Mouse (Mus musculus) MN1 (cell line): ENCODE results near the gene Glrp1.

Experiments
- DNase-seq: peaks from one replicate; pipeline ENCODE4 v3.0.0-alpha.2; 2016; ENCODE audit warnings: low spot score

Gene Glrp1

GRCm38 (mm10) chr1:88509789-88510188, at the start of gene Glrp1:
Gene Glrp1, minus strand, starts transcription at chr1:88510066.
- no peak for DNase-seq

- DNase-seq: no peak
Measured at GRCm38 (mm10) chr1:88559258-88559657, 49.4 kb upstream of the Glrp1 start.

- no peak for DNase-seq
Measured at GRCm38 (mm10) chr1:88558793-88559192, 48.9 kb upstream of the Glrp1 start.

GRCm38 (mm10) chr1:88556401-88556800, 46.5 kb upstream of the Glrp1 start:
- no peak for DNase-seq

- no peak for DNase-seq
Measured at GRCm38 (mm10) chr1:88553500-88554187, 43.8 kb upstream of the Glrp1 start.

GRCm38 (mm10) chr1:88549263-88549662, 39.4 kb upstream of the Glrp1 start:
- no peak for DNase-seq

GRCm38 (mm10) chr1:88547172-88547571, 37.3 kb upstream of the Glrp1 start:
- no peak for DNase-seq

- no peak for DNase-seq
Measured at GRCm38 (mm10) chr1:88543608-88544007, 33.7 kb upstream of the Glrp1 start.

GRCm38 (mm10) chr1:88539823-88540222, 30.0 kb upstream of the Glrp1 start:
- DNase-seq: no peak

GRCm38 (mm10) chr1:88539256-88539655, 29.4 kb upstream of the Glrp1 start:
- no peak for DNase-seq

- no peak for DNase-seq
Measured at GRCm38 (mm10) chr1:88536308-88536707, 26.4 kb upstream of the Glrp1 start.

- no peak for DNase-seq
Measured at GRCm38 (mm10) chr1:88534091-88534490, 24.2 kb upstream of the Glrp1 start.

- DNase-seq: no peak
Measured at GRCm38 (mm10) chr1:88526161-88526560, 16.3 kb upstream of the Glrp1 start.

GRCm38 (mm10) chr1:88525622-88526021, 15.8 kb upstream of the Glrp1 start:
- DNase-seq: no peak

- DNase-seq: no peak
Measured at GRCm38 (mm10) chr1:88521170-88521747, 11.4 kb upstream of the Glrp1 start.

- DNase-seq: no peak
Measured at GRCm38 (mm10) chr1:88513613-88514012, 3.7 kb upstream of the Glrp1 start.

- no peak for DNase-seq
Measured at GRCm38 (mm10) chr1:88507886-88508285, 2.0 kb downstream of the Glrp1 start.

- no peak for DNase-seq
Measured at GRCm38 (mm10) chr1:88507214-88507613, 2.7 kb downstream of the Glrp1 start.

GRCm38 (mm10) chr1:88506412-88506811, 3.5 kb downstream of the Glrp1 start:
- DNase-seq: no peak

GRCm38 (mm10) chr1:88505697-88506096, 4.2 kb downstream of the Glrp1 start:
- no peak for DNase-seq

GRCm38 (mm10) chr1:88504531-88504945, 5.3 kb downstream of the Glrp1 start:
- DNase-seq: no peak

GRCm38 (mm10) chr1:88502822-88503221, 7.0 kb downstream of the Glrp1 start:
- no peak for DNase-seq

GRCm38 (mm10) chr1:88499230-88499737, 10.6 kb downstream of the Glrp1 start:
- no peak for DNase-seq

- no peak for DNase-seq
Measured at GRCm38 (mm10) chr1:88497407-88497806, 12.5 kb downstream of the Glrp1 start.
